ENCODE assay signal across 1 mouse cellular context in the genomic region with DNA sequence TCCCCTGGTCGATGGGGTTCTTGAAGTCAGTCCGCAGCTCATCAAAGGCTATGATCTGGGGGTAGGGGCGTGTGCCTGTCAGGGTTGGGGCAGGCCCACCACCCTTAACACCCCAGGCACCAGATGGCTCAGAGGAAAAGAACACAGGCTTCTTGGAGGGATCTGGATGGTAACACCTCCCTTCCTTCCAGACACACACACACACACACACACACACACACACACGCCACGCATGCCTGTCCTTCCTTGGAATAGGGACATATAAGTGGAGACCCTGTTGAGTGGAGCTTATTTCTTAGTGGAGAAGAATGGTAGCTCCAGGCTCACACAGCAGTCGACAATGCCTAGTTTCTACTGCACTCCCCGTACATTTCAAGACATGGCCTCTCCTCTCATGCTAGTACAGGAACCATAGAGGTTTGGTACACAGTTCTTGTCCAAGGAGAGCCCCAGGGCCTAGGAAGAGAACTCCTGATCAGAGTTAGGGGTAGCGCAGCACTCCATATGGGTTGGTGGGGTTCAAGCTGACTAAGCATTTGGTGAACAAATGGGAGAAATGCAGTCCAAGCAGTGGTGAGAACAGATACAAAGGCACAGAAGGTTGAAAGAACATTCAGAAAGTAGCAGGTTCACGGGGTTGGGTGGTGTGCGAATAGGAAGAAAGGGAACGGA.
TF ChIP-seq lines count a peak whose summit lies in the region.

No protein-coding gene starts in this region.

TF ChIP-seq in MEL, 35 proteins besides CTCF, POLR2A, EP300 and RAD21:
- TF ChIP-seq USF1 (IDR thresholded peaks at IDR 0.05; ENCODE audit: low read depth, low read length) (no peak), POLR2AphosphoS2 (IDR thresholded peaks at IDR 0.05; ENCODE audit: low read length) (peak; percentile 33; the same call in 1 of the 2 replicates)
